Mouse (Mus musculus) liver, postnatal 0 days (tissue): ENCODE data around the gene Tlr2.

Source experiments
- CTCF ChIP-seq: sonication (generic); IDR thresholded peaks from 2 replicates; pipeline ENCODE4 v1.5.1; 2016; ENCODE audit warnings: antibody characterized with exemption, low read depth
- EP300 ChIP-seq: IDR thresholded peaks from 2 replicates; pipeline ENCODE4 v1.6.1; 2016; ENCODE audit warnings: antibody characterized with exemption, low read depth, mild to moderate bottlenecking

- TF ChIP-seq CTCF: no peak
- TF ChIP-seq EP300: no peak
These were observed 54.5 kb downstream of the Tlr2 start for GRCm38 (mm10) chr3:83787086-83787485.
